In the genomic region with DNA sequence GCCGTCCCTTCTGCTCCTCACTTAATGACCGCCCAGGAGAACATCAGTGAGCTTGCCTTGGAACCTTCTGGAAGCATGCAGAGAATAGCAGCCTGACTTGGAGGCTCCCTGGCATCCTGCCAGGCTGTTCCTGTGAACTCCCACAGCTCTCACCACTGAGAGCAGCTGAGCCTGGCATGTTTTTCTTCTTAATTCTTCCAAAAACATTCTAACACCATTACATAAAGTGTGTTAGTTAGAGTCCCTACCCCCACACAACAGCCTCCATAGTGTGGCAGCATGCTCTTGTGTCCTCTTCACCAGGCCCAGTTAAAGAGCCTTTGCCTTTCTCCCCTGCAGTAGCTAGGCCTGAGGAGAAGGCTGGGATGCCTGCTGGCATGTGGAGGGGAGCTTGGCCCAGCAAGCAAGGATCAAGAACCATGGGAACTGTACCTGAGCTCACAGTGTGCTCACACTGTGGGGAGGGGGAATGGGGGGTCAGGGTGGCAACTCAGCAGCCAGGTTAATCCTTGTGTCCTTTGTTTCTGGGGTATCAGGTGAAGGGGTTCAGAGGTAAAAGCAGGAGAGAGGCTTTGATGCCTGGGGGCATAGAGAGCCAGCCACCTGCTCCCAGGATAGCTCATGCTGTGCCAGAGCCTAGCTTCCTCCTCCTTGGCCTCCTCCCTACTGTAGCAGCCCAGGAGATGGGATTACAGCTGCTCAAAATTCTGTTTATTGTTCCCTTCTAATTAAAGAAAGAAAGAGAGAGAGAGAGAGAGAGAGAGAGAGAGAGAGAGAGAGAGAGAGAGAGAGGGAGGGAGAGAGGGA, we compare ENCODE assay signal across 10 mouse cellular contexts. TPM values are rescaled to one million over a fixed set of nuclear protein-coding genes. Genes with fewer than 3 reads are reported as not detected.
A peak's percentile ranks its signal among the peaks of the same experiment; 100 is the strongest.
DNase-seq lines count a peak whose midpoint lies in the region; ATAC-seq and TF ChIP-seq lines count a peak whose summit lies in the region.
"Had no signal": no experiment of that assay in that cellular context is flagged by ENCODE, and none has a peak within 500 bp of the region (broad histone marks: within the 10 kb centered on the region; RNA-seq: fewer than 3 reads in every experiment).

No protein-coding gene starts in this region.

- intact Hi-C loops in left cerebral cortex, postnatal 25 days (cut with DNase I): no loop called here

- peak overlapping the region; percentile 73 for H3K27ac ChIP-seq in forebrain, embryonic 12.5 days
- H3K27ac ChIP-seq in intestine, embryonic 16.5 days (ENCODE audit: low read length): no peak overlapping the region

- H3K4me2 ChIP-seq in forebrain, embryonic 12.5 days: no peak overlapping the region
- no peak overlapping the region for H3K4me2 ChIP-seq in intestine, embryonic 16.5 days (ENCODE audit: low read depth, low read length)

- no peaks in the 10 kb centered on the region for H3K36me3 ChIP-seq in forebrain, embryonic 12.5 days (replicated peaks)
- no peaks in the 10 kb centered on the region for H3K36me3 ChIP-seq in intestine, embryonic 16.5 days (ENCODE audit: control insufficient read depth, insufficient read depth, low read length)

- POLR2A ChIA-PET in Patski (lab: Charles Lee): interaction anchor here (2.2 kb wide), 1 partner anchor 11 kb away, joined by 6 read pairs; no protein-coding TSS in a partner anchor

- H3K27me3 ChIP-seq in Patski: no peaks in the 10 kb centered on the region
- 0 out of 2 replicates have a peak, but pooled peaks cover 3% of the 10 kb centered on the region for H3K27me3 ChIP-seq in forebrain, embryonic 12.5 days
- H3K27me3 ChIP-seq in intestine, embryonic 16.5 days (replicated peaks; ENCODE audit: control insufficient read depth, insufficient read depth, low read length): no peaks in the 10 kb centered on the region

- ATAC-seq in Patski: no peak
- ATAC-seq in forebrain, embryonic 12.5 days (ENCODE audit: low FRiP score): no peak
- ATAC-seq in intestine, embryonic 16.5 days: 0 out of 2 replicates have a peak, but pooled peaks have one; percentile 26
- no peak for ATAC-seq in megakaryocyte-erythroid progenitor cell, adult 5-6 weeks (replicated peaks; ENCODE audit: low FRiP score, low TSS enrichment, poor library complexity, severe bottlenecking)

- in situ Hi-C loops in Patski (cut with MboI; ENCODE audit: low pct_unique_long_range_greater_than_20kb): no loop called here

- H3K9ac ChIP-seq in forebrain, embryonic 12.5 days: no peak overlapping the region
- H3K9ac ChIP-seq in intestine, embryonic 16.5 days (ENCODE audit: low read depth, low read length): no peak overlapping the region

- WGBS in forebrain, embryonic 12.5 days: 64% methylated on average over 2 of the region's 2 CpGs
- WGBS in intestine, embryonic 16.5 days: 56% methylated on average over 2 of the region's 2 CpGs

- no peaks in the 10 kb centered on the region for H3K9me3 ChIP-seq in forebrain, embryonic 12.5 days
- H3K9me3 ChIP-seq in intestine, embryonic 16.5 days (ENCODE audit: control insufficient read depth, low read length): no peaks in the 10 kb centered on the region

- peaks cover 28% of the 10 kb centered on the region for H3K4me1 ChIP-seq in forebrain, embryonic 12.5 days
- H3K4me1 ChIP-seq in intestine, embryonic 16.5 days (ENCODE audit: control insufficient read depth, insufficient read depth, low read length): 0 out of 2 replicates have a peak, but pooled peaks cover 5% of the 10 kb centered on the region

- DNase-seq in gastrocnemius, postnatal 10 days: peak; percentile 63
- DNase-seq in gastrocnemius, adult 8-10 months (ENCODE audit: low spot score in 2 of 2): no peak
- DNase-seq in Patski (ENCODE audit: low read depth, low spot score): peak; percentile 49
- DNase-seq in left cerebral cortex, postnatal 25 days (ENCODE audit: low spot score in 2 of 2): peak; percentile 94 to 96
- DNase-seq in right cerebral cortex, postnatal 25 days: peak; percentile 83

- CTCF ChIA-PET in Patski (lab: Charles Lee): interaction anchor here (0.6 to 1.6 kb wide), 3 partner anchors 9 to 32 kb away, joined by 4 to 5 read pairs (median 4); no protein-coding TSS in a partner anchor

- no peak for TF ChIP-seq CTCF in Patski (IDR thresholded peaks at IDR 0.05)

- H3K4me3 ChIP-seq in forebrain, embryonic 12.5 days (replicated peaks): no peak overlapping the region
- no peak overlapping the region for H3K4me3 ChIP-seq in intestine, embryonic 16.5 days (ENCODE audit: low read length)
- H3K4me3 ChIP-seq: myocyte had no signal

RNA-seq across cellular contexts. Expression of gene Aifm3, which starts 7.3 kb away (rescaled TPM):
- under 1 TPM; 0.27 to 0.28 TPM for total RNA-seq in gastrocnemius, postnatal 10 days (2021)
- under 1 TPM; 0.12 to 0.70 (median 0.28) TPM for total RNA-seq in gastrocnemius, adult 8-10 months (2022)
- polyA plus RNA-seq in Patski (2021): 0.99 TPM
- polyA plus RNA-seq in forebrain, embryonic 12.5 days (2016; fragmentation: Nextera tagmentation; extraction: Ambion mirVana): 6.8 and 8.3 TPM in 2 replicates
- polyA plus RNA-seq in intestine, embryonic 16.5 days (2015; fragmentation: Nextera tagmentation; extraction: Ambion mirVana): 8.9 and 9.7 TPM in 2 replicates
- total RNA-seq in left cerebral cortex, postnatal 25 days (2021): 100 to 1,000 TPM in 1 of 2 experiments, 10 to 100 TPM in 1; 96.9 to 100 TPM
- total RNA-seq in megakaryocyte-erythroid progenitor cell, adult 5-6 weeks (2014; fragmentation: Nextera tagmentation): 0.42 TPM in 1 of 2 replicates, not detected in the other
- not detected in 2 replicates for total RNA-seq in megakaryocyte-erythroid progenitor cell, adult 5-6 weeks (2017)
- total RNA-seq: CH12.LX had no signal

RNA-seq across cellular contexts. Expression of gene Lztr1, which starts 11.8 kb away (rescaled TPM):
- 10 to 100 TPM; 27.1 to 39.5 TPM for total RNA-seq in gastrocnemius, postnatal 10 days (2021)
- total RNA-seq in gastrocnemius, adult 8-10 months (2022): 10 to 100 TPM; 20.3 to 26.1 (median 23.5) TPM
- 156 TPM for polyA plus RNA-seq in Patski (2021)
- polyA plus RNA-seq in forebrain, embryonic 12.5 days (2016; fragmentation: Nextera tagmentation; extraction: Ambion mirVana): 101 TPM in 2 replicates
- polyA plus RNA-seq in intestine, embryonic 16.5 days (2015; fragmentation: Nextera tagmentation; extraction: Ambion mirVana): 96.8 and 128 TPM in 2 replicates
- 100 to 1,000 TPM; 149 TPM for total RNA-seq in left cerebral cortex, postnatal 25 days (2021)
- total RNA-seq in megakaryocyte-erythroid progenitor cell, adult 5-6 weeks (2014; fragmentation: Nextera tagmentation): 71.8 and 72.1 TPM in 2 replicates
- 50.4 and 55.4 TPM in 2 replicates for total RNA-seq in megakaryocyte-erythroid progenitor cell, adult 5-6 weeks (2017)

RNA-seq across cellular contexts. Expression of gene Thap7, which starts 34.2 kb away (rescaled TPM):
- 10 to 100 TPM; 14.7 to 15.0 TPM for total RNA-seq in gastrocnemius, postnatal 10 days (2021)
- 10 to 100 TPM; 13.7 to 16.0 (median 15.1) TPM for total RNA-seq in gastrocnemius, adult 8-10 months (2022)
- 40.6 TPM for polyA plus RNA-seq in Patski (2021)
- 57.5 and 57.6 TPM in 2 replicates for polyA plus RNA-seq in forebrain, embryonic 12.5 days (2016; fragmentation: Nextera tagmentation; extraction: Ambion mirVana)
- polyA plus RNA-seq in intestine, embryonic 16.5 days (2015; fragmentation: Nextera tagmentation; extraction: Ambion mirVana): 59.3 and 61.4 TPM in 2 replicates
- 10 to 100 TPM; 43.7 to 45.4 TPM for total RNA-seq in left cerebral cortex, postnatal 25 days (2021)
- 18.2 and 27.1 TPM in 2 replicates for total RNA-seq in megakaryocyte-erythroid progenitor cell, adult 5-6 weeks (2014; fragmentation: Nextera tagmentation)
- 23.3 and 45.1 TPM in 2 replicates for total RNA-seq in megakaryocyte-erythroid progenitor cell, adult 5-6 weeks (2017)

RNA-seq across cellular contexts. Expression of gene Crkl, which starts 44.9 kb away (rescaled TPM):
- 10 to 100 TPM; 24.4 to 26.7 TPM for total RNA-seq in gastrocnemius, postnatal 10 days (2021)
- total RNA-seq in gastrocnemius, adult 8-10 months (2022): 10 to 100 TPM; 20.9 to 29.2 (median 22.4) TPM
- polyA plus RNA-seq in Patski (2021): 27.1 TPM
- polyA plus RNA-seq in forebrain, embryonic 12.5 days (2016; fragmentation: Nextera tagmentation; extraction: Ambion mirVana): 101 and 117 TPM in 2 replicates
- polyA plus RNA-seq in intestine, embryonic 16.5 days (2015; fragmentation: Nextera tagmentation; extraction: Ambion mirVana): 42.7 and 42.9 TPM in 2 replicates
- 10 to 100 TPM; 30.9 to 31.0 TPM for total RNA-seq in left cerebral cortex, postnatal 25 days (2021)
- total RNA-seq in megakaryocyte-erythroid progenitor cell, adult 5-6 weeks (2014; fragmentation: Nextera tagmentation): 21.5 and 29.3 TPM in 2 replicates
- 21.6 and 33.5 TPM in 2 replicates for total RNA-seq in megakaryocyte-erythroid progenitor cell, adult 5-6 weeks (2017)

Comparison
In these comparisons a context has a peak if more than half of its experiments do, and no peak if none do; other contexts are left out.
1. DNase-seq: peak in gastrocnemius, postnatal 10 days (single experiment), Patski (single experiment), left cerebral cortex, postnatal 25 days (2 of 2) and right cerebral cortex, postnatal 25 days (single experiment); none in gastrocnemius, adult 8-10 months (0 of 2).
2. RNA of gene Aifm3, which starts 7.3 kb away (total RNA-seq): 96.9 to 100 TPM in left cerebral cortex, postnatal 25 days; 0.42 TPM in megakaryocyte-erythroid progenitor cell, adult 5-6 weeks, 0.12 to 0.70 TPM in gastrocnemius, adult 8-10 months and 0.27 to 0.28 TPM in gastrocnemius, postnatal 10 days; every median in the first group is over 10 times any median in the second.